Mouse (Mus musculus) cerebellum, postnatal 14 days (tissue): ENCODE results near the gene Eif2s3x.

ENCODE experiments used
- DNase-seq, 2 experiments: peaks; one replicate each; pipeline ENCODE4 v3.0.0; 2021; ENCODE audit warnings: mixed read lengths in 2 of 2

The Eif2s3x gene

GRCm38 (mm10) chrX:94212597-94213321 is at the start of gene Eif2s3x:
Gene Eif2s3x, minus strand, starts transcription at chrX:94212862.
- peak; percentile 91 to 97 for DNase-seq

GRCm38 (mm10) chrX:94235601-94236000 is 22.9 kb upstream of the Eif2s3x start:
- DNase-seq = peak in 1 of 2 experiments; percentile 4

- DNase-seq = peak; percentile 51 to 60
Observed at GRCm38 (mm10) chrX:94235190-94235555, 22.5 kb upstream of the Eif2s3x start.

- DNase-seq = peak; percentile 81 to 83
Observed at GRCm38 (mm10) chrX:94234532-94235189, 22.0 kb upstream of the Eif2s3x start, which contains the start of gene Klhl15. Gene Klhl15, plus strand, starts transcription at chrX:94234599.

- no peak for DNase-seq
Observed at GRCm38 (mm10) chrX:94233936-94234531, 21.4 kb upstream of the Eif2s3x start.

GRCm38 (mm10) chrX:94233432-94233831 is 20.8 kb upstream of the Eif2s3x start:
- DNase-seq = peak in 1 of 2 experiments; percentile 12

- DNase-seq = peak; percentile 16 to 19
Observed at GRCm38 (mm10) chrX:94213384-94213783, 722 bp upstream of the Eif2s3x start.

- DNase-seq = no peak
Observed at GRCm38 (mm10) chrX:94212264-94212596, 432 bp downstream of the Eif2s3x start.

- peak in 1 of 2 experiments; percentile 77 for DNase-seq
Observed at GRCm38 (mm10) chrX:94197789-94198188, 14.9 kb downstream of the Eif2s3x start.

- DNase-seq = peak in 1 of 2 experiments; percentile 45
Observed at GRCm38 (mm10) chrX:94193901-94194300, 18.8 kb downstream of the Eif2s3x start.

- DNase-seq = no peak
Observed at GRCm38 (mm10) chrX:94185156-94185555, 27.5 kb downstream of the Eif2s3x start.

GRCm38 (mm10) chrX:94183814-94184213 is 28.8 kb downstream of the Eif2s3x start:
- DNase-seq = no peak

GRCm38 (mm10) chrX:94177715-94178340 is 34.8 kb downstream of the Eif2s3x start:
- DNase-seq = peak; percentile 90 to 95

GRCm38 (mm10) chrX:94169348-94169747 is 43.3 kb downstream of the Eif2s3x start:
- no peak for DNase-seq

- no peak for DNase-seq
Observed at GRCm38 (mm10) chrX:94152251-94152830, 60.3 kb downstream of the Eif2s3x start.

- no peak for DNase-seq
Observed at GRCm38 (mm10) chrX:94150471-94150870, 62.2 kb downstream of the Eif2s3x start.

GRCm38 (mm10) chrX:94142004-94142771 is 70.5 kb downstream of the Eif2s3x start:
- DNase-seq = no peak

GRCm38 (mm10) chrX:94140080-94140479 is 72.6 kb downstream of the Eif2s3x start:
- no peak for DNase-seq
